Mouse (Mus musculus): Measurements from ENCODE around the gene Ndufc2. TPM values are rescaled to one million over a fixed set of nuclear protein-coding genes. Genes with fewer than 3 reads are reported as not detected.
"Not testable (repeated sequence)": the region's sequence is repeated elsewhere in the genome, so short reads cannot be mapped to it uniquely, and the experiment has no call there.

The Ndufc2 gene
- polyA plus RNA-seq, 1 experiment from 2014 or later = 303 TPM

- ATAC-seq (ENCODE audit: insufficient number of reproducible peaks, low FRiP score, low TSS enrichment, low read depth); H3K27ac ChIP-seq; H3K4me2 ChIP-seq; H3K9me3 ChIP-seq; H3K9ac ChIP-seq; H3K27me3 ChIP-seq; H3K4me1 ChIP-seq; H3K36me3 ChIP-seq; H3K4me3 ChIP-seq: not testable (repeated sequence)
- WGBS = 64% methylated on average over 3 of the region's 3 CpGs
These were observed 33.7 kb downstream of the Ndufc2 start for GRCm38 (mm10) chr7:97433517-97433916.

- 69% methylated on average over 10 of the region's 10 CpGs for WGBS
- no peak overlapping the region for H3K4me3 ChIP-seq
- no peak for ATAC-seq (ENCODE audit: insufficient number of reproducible peaks, low FRiP score, low TSS enrichment, low read depth)
These were observed 34.7 kb downstream of the Ndufc2 start for GRCm38 (mm10) chr7:97434517-97434916.

GRCm38 (mm10) chr7:97438986-97439385 lies 39.2 kb downstream of the Ndufc2 start:
- Histone ChIP-seq H3K27me3 (no peaks in the 10 kb centered on the region), H3K9ac (no peak overlapping the region), H3K4me1 (no peaks in the 10 kb centered on the region), H3K4me2 (no peak overlapping the region), H3K27ac (no peak overlapping the region), H3K4me3 (no peak overlapping the region), H3K36me3 (no peaks in the 10 kb centered on the region), H3K9me3 (no peaks in the 10 kb centered on the region)
- no peak for ATAC-seq (ENCODE audit: insufficient number of reproducible peaks, low FRiP score, low TSS enrichment, low read depth)

More at GRCm38 (mm10) chr7:97434517-97434916, 34.7 kb downstream of the Ndufc2 start:
- no peaks in the 10 kb centered on the region for H3K9me3 ChIP-seq
- H3K4me2 ChIP-seq = no peak overlapping the region
- no peak overlapping the region for H3K9ac ChIP-seq
- H3K4me1 ChIP-seq = peaks cover 6% of the 10 kb centered on the region
- no peaks in the 10 kb centered on the region for H3K27me3 ChIP-seq
- H3K27ac ChIP-seq = no peak overlapping the region
- no peaks in the 10 kb centered on the region for H3K36me3 ChIP-seq

- Histone ChIP-seq H3K9me3 (no peaks in the 10 kb centered on the region), H3K27ac (peak overlapping the region; percentile 81)
These were observed 46.5 kb downstream of the Ndufc2 start for GRCm38 (mm10) chr7:97446171-97446925.

GRCm38 (mm10) chr7:97447050-97447531 lies 47.3 kb downstream of the Ndufc2 start:
- H3K9me3 ChIP-seq = no peaks in the 10 kb centered on the region
- H3K4me2 ChIP-seq = no peak overlapping the region
- peak overlapping the region; percentile 81 for H3K27ac ChIP-seq
- ATAC-seq (ENCODE audit: insufficient number of reproducible peaks, low FRiP score, low TSS enrichment, low read depth) = no peak
- H3K36me3 ChIP-seq = no peaks in the 10 kb centered on the region
- no peak overlapping the region for H3K4me3 ChIP-seq
- peaks cover 20% of the 10 kb centered on the region for H3K4me1 ChIP-seq
- no peaks in the 10 kb centered on the region for H3K27me3 ChIP-seq
- WGBS = 52% methylated on average over 6 of the region's 6 CpGs
- H3K9ac ChIP-seq = no peak overlapping the region

More at GRCm38 (mm10) chr7:97446171-97446925, 46.5 kb downstream of the Ndufc2 start:
- 20% methylated on average over 6 of the region's 6 CpGs for WGBS
- Histone ChIP-seq H3K9ac (no peak overlapping the region), H3K4me1 (peaks cover 20% of the 10 kb centered on the region), H3K4me2 (no peak overlapping the region), H3K36me3 (no peaks in the 10 kb centered on the region), H3K27me3 (no peaks in the 10 kb centered on the region), H3K4me3 (no peak overlapping the region)
- peak; percentile 83 for ATAC-seq (ENCODE audit: insufficient number of reproducible peaks, low FRiP score, low TSS enrichment, low read depth)

GRCm38 (mm10) chr7:97451023-97451422 lies 51.2 kb downstream of the Ndufc2 start, which contains the start of gene Kctd14:
Kctd14 (plus strand) TSS chr7:97451323.
- 82% methylated on average over 2 of the region's 2 CpGs for WGBS
- not testable (repeated sequence) for H3K9me3 ChIP-seq; H3K27me3 ChIP-seq; ATAC-seq (ENCODE audit: insufficient number of reproducible peaks, low FRiP score, low TSS enrichment, low read depth); H3K27ac ChIP-seq; H3K4me3 ChIP-seq; H3K9ac ChIP-seq; H3K36me3 ChIP-seq; H3K4me2 ChIP-seq
- H3K4me1 ChIP-seq = peaks cover 28% of the 10 kb centered on the region

GRCm38 (mm10) chr7:97452196-97452595 lies 52.4 kb downstream of the Ndufc2 start:
- H3K4me3 ChIP-seq = no peak overlapping the region
- 70% methylated on average over 6 of the region's 6 CpGs for WGBS
- no peaks in the 10 kb centered on the region for H3K27me3 ChIP-seq
- no peak overlapping the region for H3K27ac ChIP-seq
- H3K4me2 ChIP-seq = no peak overlapping the region
- H3K9me3 ChIP-seq = no peaks in the 10 kb centered on the region
- no peaks in the 10 kb centered on the region for H3K36me3 ChIP-seq
- peaks cover 17% of the 10 kb centered on the region for H3K4me1 ChIP-seq
- ATAC-seq (ENCODE audit: insufficient number of reproducible peaks, low FRiP score, low TSS enrichment, low read depth) = no peak
- H3K9ac ChIP-seq = no peak overlapping the region

GRCm38 (mm10) chr7:97453141-97453921 lies 53.5 kb downstream of the Ndufc2 start:
- Histone ChIP-seq H3K4me2 (peak overlapping the region; percentile 87), H3K27me3 (no peaks in the 10 kb centered on the region), H3K9ac (peak overlapping the region; percentile 56), H3K4me3 (peak overlapping the region; percentile 48), H3K9me3 (no peaks in the 10 kb centered on the region), H3K36me3 (peaks cover 2% of the 10 kb centered on the region; the same call in 1 of the 2 replicates), H3K27ac (peak overlapping the region; percentile 18; the same call in 1 of the 2 replicates), H3K4me1 (peaks cover 13% of the 10 kb centered on the region)
- WGBS = 5% methylated on average over 27 of the region's 27 CpGs
- ATAC-seq (ENCODE audit: insufficient number of reproducible peaks, low FRiP score, low TSS enrichment, low read depth) = no peak

- H3K9ac ChIP-seq = no peak overlapping the region
- H3K27ac ChIP-seq = no peak overlapping the region
- H3K4me1 ChIP-seq = peaks cover 13% of the 10 kb centered on the region
- no peak for ATAC-seq (ENCODE audit: insufficient number of reproducible peaks, low FRiP score, low TSS enrichment, low read depth)
- no peak overlapping the region for H3K4me2 ChIP-seq
- no peaks in the 10 kb centered on the region for H3K27me3 ChIP-seq
- H3K36me3 ChIP-seq = peaks cover 2% of the 10 kb centered on the region; the same call in 1 of the 2 replicates
- 92% methylated on average over 10 of the region's 10 CpGs for WGBS
- no peaks in the 10 kb centered on the region for H3K9me3 ChIP-seq
- H3K4me3 ChIP-seq = no peak overlapping the region
These were observed 55.0 kb downstream of the Ndufc2 start for GRCm38 (mm10) chr7:97454795-97455194.

GRCm38 (mm10) chr7:97455577-97455976 lies 55.8 kb downstream of the Ndufc2 start:
- Histone ChIP-seq H3K36me3 (peaks cover 2% of the 10 kb centered on the region; the same call in 1 of the 2 replicates), H3K9me3 (no peaks in the 10 kb centered on the region), H3K9ac (no peak overlapping the region), H3K27me3 (no peaks in the 10 kb centered on the region), H3K27ac (no peak overlapping the region), H3K4me2 (no peak overlapping the region), H3K4me3 (no peak overlapping the region), H3K4me1 (peaks cover 13% of the 10 kb centered on the region)
- ATAC-seq (ENCODE audit: insufficient number of reproducible peaks, low FRiP score, low TSS enrichment, low read depth) = no peak
- WGBS = 74% methylated on average over 3 of the region's 3 CpGs

Measured in limb, embryonic 15.5 days (tissue).